Mouse (Mus musculus): ENCODE data around the gene Ccdc28b. TPM values are rescaled to one million over a fixed set of nuclear protein-coding genes. Genes with fewer than 3 reads are reported as not detected.

Ccdc28b gene
- polyA plus RNA-seq, 1 experiment, result 7.7 TPM

DNA sequence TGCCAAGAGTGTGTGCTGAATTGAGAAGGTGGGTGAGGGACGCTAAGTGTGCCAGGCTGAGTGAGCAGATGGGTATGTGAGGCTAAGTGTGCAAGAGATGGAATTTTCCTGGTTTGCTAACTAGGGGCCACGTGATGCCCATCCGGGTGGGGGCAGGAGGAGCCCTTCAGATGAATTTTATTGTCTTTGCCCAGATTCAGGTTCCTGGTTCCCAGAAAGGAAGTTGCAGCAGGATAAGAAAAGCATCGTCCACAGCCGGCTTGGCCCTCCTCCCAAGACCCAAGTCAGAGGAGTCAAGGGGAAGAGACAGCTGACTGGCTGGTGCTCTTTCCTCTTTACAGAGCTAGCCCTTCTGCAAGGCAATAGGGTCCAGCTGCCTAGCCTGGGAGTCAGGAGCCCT, 45.3 kb downstream of the Ccdc28b start, which contains the start of gene Fam167b:
Gene Fam167b, minus strand, starts transcription at position 84 of the 400 bp plus-strand sequence.
- Histone ChIP-seq H3K36me3 (ENCODE audit: control insufficient read depth, insufficient read depth) (no peaks in the 10 kb centered on the region), H3K27me3 (ENCODE audit: control insufficient read depth, insufficient read depth, insufficient read length) (no peaks in the 10 kb centered on the region), H3K4me3 (ENCODE audit: insufficient read depth, poor library complexity, severe bottlenecking) (no peak within 1 kb of the TSS), H3K79me2 (ENCODE audit: control insufficient read depth, insufficient read depth) (no peaks in the 10 kb centered on the region), H3K79me3 (ENCODE audit: low read depth) (no peaks in the 10 kb centered on the region), H3ac (ENCODE audit: control insufficient read depth, insufficient read length, low read depth) (no peak within 1 kb of the TSS)
- TF ChIP-seq MYOG (IDR thresholded peaks at IDR 0.05; ENCODE audit: control insufficient read depth, extremely low read depth, insufficient read length) (no peak), CTCF (IDR thresholded peaks at IDR 0.05; ENCODE audit: control insufficient read depth, insufficient read depth, insufficient read length) (no peak), MYOD1 (IDR thresholded peaks at IDR 0.05; ENCODE audit: control insufficient read depth, insufficient read length, low read depth) (no peak), USF1 (IDR thresholded peaks at IDR 0.05; ENCODE audit: low read depth) (no peak), FOSL1 (IDR thresholded peaks at IDR 0.05; ENCODE audit: insufficient read depth, low read length, poor library complexity, severe bottlenecking) (no peak), CEBPB (IDR thresholded peaks at IDR 0.05; ENCODE audit: low read depth) (no peak), MAX (IDR thresholded peaks at IDR 0.05) (no peak)

- Histone ChIP-seq H3K4me3 (ENCODE audit: insufficient read depth, poor library complexity, severe bottlenecking) (no peak overlapping the region), H3K79me2 (ENCODE audit: control insufficient read depth, insufficient read depth) (no peaks in the 10 kb centered on the region), H3K79me3 (ENCODE audit: low read depth) (no peaks in the 10 kb centered on the region), H3K36me3 (ENCODE audit: control insufficient read depth, insufficient read depth) (no peaks in the 10 kb centered on the region), H3K27me3 (ENCODE audit: control insufficient read depth, insufficient read depth, insufficient read length) (no peaks in the 10 kb centered on the region), H3ac (ENCODE audit: control insufficient read depth, insufficient read length, low read depth) (no peak overlapping the region)
- TF ChIP-seq MAX (IDR thresholded peaks at IDR 0.05) (no peak), USF1 (IDR thresholded peaks at IDR 0.05; ENCODE audit: low read depth) (no peak), MYOD1 (IDR thresholded peaks at IDR 0.05; ENCODE audit: control insufficient read depth, insufficient read length, low read depth) (no peak), CTCF (IDR thresholded peaks at IDR 0.05; ENCODE audit: control insufficient read depth, insufficient read depth, insufficient read length) (no peak), FOSL1 (IDR thresholded peaks at IDR 0.05; ENCODE audit: insufficient read depth, low read length, poor library complexity, severe bottlenecking) (no peak), MYOG (IDR thresholded peaks at IDR 0.05; ENCODE audit: control insufficient read depth, extremely low read depth, insufficient read length) (no peak)
These were observed 46.1 kb downstream of the Ccdc28b start for GRCm38 (mm10) chr4:129577688-129578087.

DNA sequence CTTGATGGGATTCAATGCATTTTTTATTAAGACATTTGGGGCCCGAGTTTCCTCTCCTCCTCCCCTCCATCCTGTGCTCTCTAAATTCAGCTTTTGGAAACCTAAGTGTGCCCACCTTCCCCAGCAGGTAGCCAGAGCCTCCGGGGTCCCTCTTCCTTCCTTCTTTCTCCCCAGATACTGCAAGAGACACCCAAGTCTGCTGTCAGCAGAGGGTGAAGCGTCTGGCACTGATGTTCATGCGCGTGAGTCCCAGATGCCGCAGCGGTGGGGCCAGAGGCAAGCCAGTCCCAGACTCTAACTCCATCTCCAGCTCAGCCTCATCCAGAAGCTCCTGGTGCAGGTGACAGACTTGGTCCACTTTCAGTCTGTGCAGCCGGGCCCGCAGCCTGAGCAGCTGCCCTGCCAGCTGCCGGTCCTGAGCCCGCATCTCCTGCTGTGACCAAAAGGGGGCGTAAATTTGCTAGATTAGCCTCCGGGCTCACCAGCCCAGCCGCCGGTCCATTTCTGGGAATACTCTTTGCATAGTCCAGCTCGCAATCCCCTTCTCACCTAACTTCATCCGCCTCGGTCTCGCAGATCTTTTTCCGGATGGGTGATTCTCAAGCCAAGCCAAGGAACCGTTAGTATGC, 46.8 kb downstream of the Ccdc28b start:
- Histone ChIP-seq H3K36me3 (ENCODE audit: control insufficient read depth, insufficient read depth) (no peaks in the 10 kb centered on the region), H3K79me3 (ENCODE audit: low read depth) (no peaks in the 10 kb centered on the region), H3K79me2 (ENCODE audit: control insufficient read depth, insufficient read depth) (no peaks in the 10 kb centered on the region), H3ac (ENCODE audit: control insufficient read depth, insufficient read length, low read depth) (no peak overlapping the region), H3K4me3 (ENCODE audit: insufficient read depth, poor library complexity, severe bottlenecking) (no peak overlapping the region), H3K27me3 (ENCODE audit: control insufficient read depth, insufficient read depth, insufficient read length) (no peaks in the 10 kb centered on the region)
- no peak for TF ChIP-seq USF1 (IDR thresholded peaks at IDR 0.05; ENCODE audit: low read depth)
- peak; percentile 47 for TF ChIP-seq CTCF (IDR thresholded peaks at IDR 0.05; ENCODE audit: control insufficient read depth, insufficient read depth, insufficient read length)

DNA sequence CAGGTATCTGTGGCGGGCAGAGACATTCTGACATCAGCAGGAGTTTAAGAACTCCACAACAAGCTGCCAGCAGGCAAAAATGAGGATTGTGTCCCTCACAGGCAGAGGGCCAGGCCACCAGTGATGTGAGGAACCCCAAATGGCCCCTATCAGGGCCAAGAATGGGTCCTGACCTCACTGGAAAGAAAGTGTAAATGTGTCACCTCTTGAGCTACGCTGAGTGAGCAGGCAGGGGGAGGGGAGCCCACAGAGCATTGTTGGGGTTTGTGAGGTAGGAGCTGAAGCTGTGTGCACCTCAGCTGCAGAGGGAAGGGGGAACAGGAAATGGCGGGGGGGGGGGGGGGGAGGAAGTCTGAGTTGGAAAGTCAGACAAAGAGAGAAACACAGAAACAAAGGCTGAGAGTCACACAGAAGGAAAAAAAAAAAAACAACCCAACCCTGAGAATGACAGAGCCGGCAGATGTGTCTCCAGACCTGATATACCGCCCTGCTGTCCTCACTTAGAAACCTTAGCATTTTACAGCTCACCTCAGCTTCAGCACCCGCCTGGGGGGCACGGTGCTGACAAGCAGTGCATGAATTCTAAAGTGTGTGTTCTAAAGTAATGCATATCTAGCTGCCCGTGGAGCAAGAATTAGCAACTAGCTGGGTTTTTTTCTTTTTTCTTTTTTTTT, 48.4 kb downstream of the Ccdc28b start:
- Histone ChIP-seq H3K27me3 (ENCODE audit: control insufficient read depth, insufficient read depth, insufficient read length) (no peaks in the 10 kb centered on the region), H3K36me3 (ENCODE audit: control insufficient read depth, insufficient read depth) (no peaks in the 10 kb centered on the region), H3K79me2 (ENCODE audit: control insufficient read depth, insufficient read depth) (no peaks in the 10 kb centered on the region), H3ac (ENCODE audit: control insufficient read depth, insufficient read length, low read depth) (no peak overlapping the region), H3K79me3 (ENCODE audit: low read depth) (no peaks in the 10 kb centered on the region), H3K4me3 (ENCODE audit: insufficient read depth, poor library complexity, severe bottlenecking) (no peak overlapping the region)
- TF ChIP-seq MYOG (IDR thresholded peaks at IDR 0.05; ENCODE audit: control insufficient read depth, extremely low read depth, insufficient read length) (no peak), CTCF (IDR thresholded peaks at IDR 0.05; ENCODE audit: control insufficient read depth, insufficient read depth, insufficient read length) (no peak), USF1 (IDR thresholded peaks at IDR 0.05; ENCODE audit: low read depth) (no peak), MYOD1 (IDR thresholded peaks at IDR 0.05; ENCODE audit: control insufficient read depth, insufficient read length, low read depth) (no peak), CEBPB (IDR thresholded peaks at IDR 0.05; ENCODE audit: low read depth) (no peak), MAX (IDR thresholded peaks at IDR 0.05) (no peak), FOSL1 (IDR thresholded peaks at IDR 0.05; ENCODE audit: insufficient read depth, low read length, poor library complexity, severe bottlenecking) (no peak)

GRCm38 (mm10) chr4:129573430-129573829, 50.3 kb downstream of the Ccdc28b start, which contains the start of gene Lck:
Lck (minus strand) TSS chr4:129573641.
- TF ChIP-seq FOSL1 (IDR thresholded peaks at IDR 0.05; ENCODE audit: insufficient read depth, low read length, poor library complexity, severe bottlenecking), result no peak
- no peak for TF ChIP-seq CEBPB (IDR thresholded peaks at IDR 0.05; ENCODE audit: low read depth)
- no peak for TF ChIP-seq CTCF (IDR thresholded peaks at IDR 0.05; ENCODE audit: control insufficient read depth, insufficient read depth, insufficient read length)
- TF ChIP-seq MYOD1 (IDR thresholded peaks at IDR 0.05; ENCODE audit: control insufficient read depth, insufficient read length, low read depth), result no peak
- TF ChIP-seq MAX (IDR thresholded peaks at IDR 0.05), result no peak
- TF ChIP-seq USF1 (IDR thresholded peaks at IDR 0.05; ENCODE audit: low read depth), result no peak
- no peak for TF ChIP-seq MYOG (IDR thresholded peaks at IDR 0.05; ENCODE audit: control insufficient read depth, extremely low read depth, insufficient read length)
- Histone ChIP-seq H3K36me3 (ENCODE audit: control insufficient read depth, insufficient read depth) (no peaks in the 10 kb centered on the region), H3K27me3 (ENCODE audit: control insufficient read depth, insufficient read depth, insufficient read length) (no peaks in the 10 kb centered on the region)

More at GRCm38 (mm10) chr4:129573430-129573829, 50.3 kb downstream of the Ccdc28b start, which contains the start of gene Lck:
- no peak within 1 kb of the TSS for H3K4me3 ChIP-seq (ENCODE audit: insufficient read depth, poor library complexity, severe bottlenecking)
- no peak within 1 kb of the TSS for H3ac ChIP-seq (ENCODE audit: control insufficient read depth, insufficient read length, low read depth)
- no peaks in the 10 kb centered on the region for H3K79me2 ChIP-seq (ENCODE audit: control insufficient read depth, insufficient read depth)
- H3K79me3 ChIP-seq (ENCODE audit: low read depth), result no peaks in the 10 kb centered on the region
